Mouse (Mus musculus): ENCODE results near the gene Rab37. TPM values are rescaled to one million over a fixed set of nuclear protein-coding genes. Genes with fewer than 3 reads are reported as not detected.

Gene Rab37
- 2.0 TPM for polyA plus RNA-seq (2014; fragmentation: Illumina TruSeq; extraction: RNeasy Lipid Tissue Mini Kit (QIAGEN cat#74804); ENCODE audit: low read depth, low replicate concordance)

DNA sequence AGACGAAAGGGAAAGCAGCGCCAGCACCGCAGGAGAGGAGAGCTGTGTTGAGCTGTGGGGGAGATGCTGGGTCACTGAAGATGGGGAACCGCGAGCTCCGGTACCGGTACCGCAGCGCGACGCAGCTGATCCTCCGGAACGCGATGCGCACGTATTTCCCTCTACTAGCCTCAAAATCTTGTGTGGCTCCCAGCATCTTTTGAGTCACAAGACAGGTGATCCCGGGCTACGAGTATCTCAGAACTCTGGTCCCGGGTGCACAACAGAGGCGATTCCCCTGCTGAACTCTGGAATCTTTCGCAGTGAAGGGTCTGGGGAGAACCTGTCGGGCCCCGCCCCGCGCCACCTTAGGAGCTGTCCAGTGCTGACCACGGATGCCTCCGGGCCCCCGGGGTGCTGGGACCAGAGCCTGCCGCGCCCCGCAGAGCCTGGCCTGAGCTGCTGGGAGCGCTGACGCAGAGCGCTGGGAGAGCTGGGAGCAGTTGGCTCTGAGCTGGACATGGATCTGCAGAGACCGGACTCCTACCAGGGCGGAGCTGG is at the start of gene Rab37:
Gene Rab37 (plus strand): TSS at position 70 of the 540 bp plus-strand sequence.

DNA sequence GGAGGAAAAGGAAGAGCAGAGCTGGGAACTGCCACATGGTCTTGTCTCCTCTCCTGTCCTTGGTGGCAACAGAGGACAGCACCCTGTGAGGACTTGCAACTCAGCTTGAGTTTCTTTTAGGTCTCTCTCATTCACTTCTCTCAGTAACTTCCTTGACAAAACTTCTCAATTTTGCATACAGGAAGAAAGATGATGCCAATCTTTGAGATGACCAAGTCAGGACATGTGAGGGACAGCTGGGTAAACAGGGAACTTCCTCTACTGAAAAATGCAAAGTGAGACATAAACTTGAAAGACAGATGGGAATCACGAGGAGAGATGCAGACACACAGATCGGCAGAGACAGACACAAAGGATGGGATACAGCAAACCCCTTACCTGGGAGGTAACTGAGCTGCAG is 43.0 kb upstream of the Rab37 start, which contains the start of gene Cd300ld3:
Gene Cd300ld3 (minus strand): TSS at position 151 of the 400 bp plus-strand sequence.

GRCm38 (mm10) chr11:115062077-115062476 is 29.2 kb upstream of the Rab37 start, which contains the start of gene Cd300e:
Cd300e (minus strand) TSS chr11:115062177.

GRCm38 (mm10) chr11:115133800-115134199 is 42.6 kb downstream of the Rab37 start, which contains the start of gene Cd300lf:
Cd300lf (minus strand) TSS chr11:115133992.

DNA sequence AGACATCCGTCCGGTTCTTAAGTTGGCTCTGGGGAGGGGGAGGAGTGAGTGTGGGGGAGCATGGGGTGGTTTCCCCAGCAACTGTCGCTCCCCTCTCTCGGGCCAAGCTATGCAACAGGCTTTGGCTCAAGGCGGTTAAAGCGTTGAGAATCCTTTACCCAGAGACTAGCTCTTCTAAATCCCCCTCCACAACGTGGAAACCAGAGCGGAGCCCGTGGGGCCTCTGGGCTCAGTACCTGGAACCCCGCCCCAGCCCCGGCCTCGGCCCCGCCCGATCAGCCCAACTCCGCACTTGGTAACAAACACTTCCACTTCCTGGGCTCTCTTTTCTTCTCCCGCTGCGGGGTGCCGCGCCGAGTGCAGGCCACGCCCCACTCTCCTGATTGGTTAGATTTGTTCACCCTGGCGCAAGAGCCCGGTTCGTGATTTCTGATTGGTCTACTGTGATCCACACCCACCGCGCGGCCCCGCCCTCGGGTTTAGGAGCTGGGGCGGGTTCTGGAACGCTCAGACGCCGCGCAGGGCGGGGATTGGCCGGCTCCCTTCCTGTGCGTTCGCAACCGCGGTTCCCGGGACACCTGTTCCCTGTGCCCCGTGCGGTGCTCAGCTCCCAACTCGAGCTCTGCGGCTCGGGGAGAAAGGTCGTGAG is 71.7 kb downstream of the Rab37 start, which contains the start of gene Slc9a3r1:
Gene Slc9a3r1 (plus strand): TSS at position 510 of the 649 bp plus-strand sequence.

DNA sequence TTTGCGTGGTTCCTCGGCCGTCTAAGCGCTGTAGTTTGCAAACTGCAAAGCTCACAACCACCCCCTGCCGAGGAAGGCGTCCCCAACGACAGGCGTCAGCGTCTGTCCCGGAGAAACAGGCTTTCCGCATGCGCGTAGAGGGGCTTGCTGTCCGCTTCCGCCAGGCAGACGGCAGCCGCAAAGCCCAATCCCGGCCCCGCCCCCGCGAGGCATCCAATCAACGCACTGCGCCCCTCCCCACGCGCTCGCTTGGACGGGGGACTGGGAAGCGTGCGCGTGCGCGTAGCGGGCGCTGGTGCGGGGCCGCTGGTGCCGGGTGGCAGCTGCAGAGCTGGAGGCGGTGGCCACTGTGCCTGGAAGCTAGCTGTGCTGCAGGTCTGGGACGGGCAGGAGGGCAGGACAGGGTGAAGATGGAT is 96.0 kb downstream of the Rab37 start, which contains the start of gene Tmem104:
Gene Tmem104 (plus strand): TSS at position 264 of the 416 bp plus-strand sequence.

DNA sequence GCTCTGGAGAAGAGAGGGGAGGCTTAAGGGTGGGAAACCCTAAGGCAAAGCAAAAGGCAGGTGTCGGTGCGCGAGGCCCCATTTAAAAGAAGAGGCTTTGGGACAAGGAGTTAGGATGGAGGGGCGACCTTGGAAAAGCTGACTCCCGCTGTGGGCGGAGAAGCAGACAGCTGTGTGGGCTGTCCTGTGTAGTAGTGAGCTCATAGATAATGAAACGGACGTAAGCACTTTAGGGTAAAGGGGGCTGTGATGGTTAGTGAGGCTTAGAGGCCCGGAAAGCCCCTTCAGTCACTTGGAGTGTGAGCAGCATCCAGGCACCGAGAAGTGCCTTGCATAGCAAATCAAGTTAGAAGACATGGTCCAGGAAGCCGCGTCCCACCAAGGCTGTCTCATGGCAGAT is 96.5 kb downstream of the Rab37 start, which contains the start of gene Nat9:
Gene Nat9 (minus strand): TSS at position 167 of the 400 bp plus-strand sequence.

Other genes starting within 250 kb of the Rab37 start
- gene Gprc5c, start 240.3 kb upstream of the Rab37 start, polyA plus RNA-seq (2014; fragmentation: Illumina TruSeq; extraction: RNeasy Lipid Tissue Mini Kit (QIAGEN cat#74804); ENCODE audit: low read depth, low replicate concordance), result 5.5 TPM
- gene Cd300a, start 201.4 kb upstream of the Rab37 start, polyA plus RNA-seq (2014; fragmentation: Illumina TruSeq; extraction: RNeasy Lipid Tissue Mini Kit (QIAGEN cat#74804); ENCODE audit: low read depth, low replicate concordance), result 1.3 TPM
- gene Cd300lb, start 157.0 kb upstream of the Rab37 start, polyA plus RNA-seq (2014; fragmentation: Illumina TruSeq; extraction: RNeasy Lipid Tissue Mini Kit (QIAGEN cat#74804); ENCODE audit: low read depth, low replicate concordance), result 0.50 TPM
- not detected for gene Cd300c, start 122.3 kb upstream of the Rab37 start, polyA plus RNA-seq (2014; fragmentation: Illumina TruSeq; extraction: RNeasy Lipid Tissue Mini Kit (QIAGEN cat#74804); ENCODE audit: low read depth, low replicate concordance)
- gene Cd300ld, start 101.5 kb upstream of the Rab37 start, polyA plus RNA-seq (2014; fragmentation: Illumina TruSeq; extraction: RNeasy Lipid Tissue Mini Kit (QIAGEN cat#74804); ENCODE audit: low read depth, low replicate concordance), result 4.0 TPM
- 2.8 TPM for gene Cd300c2, start 89.6 kb upstream of the Rab37 start, polyA plus RNA-seq (2014; fragmentation: Illumina TruSeq; extraction: RNeasy Lipid Tissue Mini Kit (QIAGEN cat#74804); ENCODE audit: low read depth, low replicate concordance)
- gene Cd300ld2, start 75.2 kb upstream of the Rab37 start, polyA plus RNA-seq (2014; fragmentation: Illumina TruSeq; extraction: RNeasy Lipid Tissue Mini Kit (QIAGEN cat#74804); ENCODE audit: low read depth, low replicate concordance), result not detected
- 1.5 TPM for gene Cd300ld4, start 64.4 kb upstream of the Rab37 start, polyA plus RNA-seq (2014; fragmentation: Illumina TruSeq; extraction: RNeasy Lipid Tissue Mini Kit (QIAGEN cat#74804); ENCODE audit: low read depth, low replicate concordance)
- not detected for gene Cd300ld5, start 53.7 kb upstream of the Rab37 start, polyA plus RNA-seq (2014; fragmentation: Illumina TruSeq; extraction: RNeasy Lipid Tissue Mini Kit (QIAGEN cat#74804); ENCODE audit: low read depth, low replicate concordance)
- 9.4 TPM for gene Cd300ld3, start 43.0 kb upstream of the Rab37 start, polyA plus RNA-seq (2014; fragmentation: Illumina TruSeq; extraction: RNeasy Lipid Tissue Mini Kit (QIAGEN cat#74804); ENCODE audit: low read depth, low replicate concordance)
- gene Cd300e, start 29.3 kb upstream of the Rab37 start, polyA plus RNA-seq (2014; fragmentation: Illumina TruSeq; extraction: RNeasy Lipid Tissue Mini Kit (QIAGEN cat#74804); ENCODE audit: low read depth, low replicate concordance), result not detected
- 0.31 TPM for gene Cd300lf, start 42.6 kb downstream of the Rab37 start, polyA plus RNA-seq (2014; fragmentation: Illumina TruSeq; extraction: RNeasy Lipid Tissue Mini Kit (QIAGEN cat#74804); ENCODE audit: low read depth, low replicate concordance)
- gene Slc9a3r1, start 71.9 kb downstream of the Rab37 start, polyA plus RNA-seq (2014; fragmentation: Illumina TruSeq; extraction: RNeasy Lipid Tissue Mini Kit (QIAGEN cat#74804); ENCODE audit: low read depth, low replicate concordance), result 10.6 TPM
- gene Tmem104, start 96.1 kb downstream of the Rab37 start, polyA plus RNA-seq (2014; fragmentation: Illumina TruSeq; extraction: RNeasy Lipid Tissue Mini Kit (QIAGEN cat#74804); ENCODE audit: low read depth, low replicate concordance), result 6.1 TPM
- 39.7 TPM for gene Nat9, start 96.4 kb downstream of the Rab37 start, polyA plus RNA-seq (2014; fragmentation: Illumina TruSeq; extraction: RNeasy Lipid Tissue Mini Kit (QIAGEN cat#74804); ENCODE audit: low read depth, low replicate concordance)
- 1.4 TPM for gene Grin2c, start 175.8 kb downstream of the Rab37 start, polyA plus RNA-seq (2014; fragmentation: Illumina TruSeq; extraction: RNeasy Lipid Tissue Mini Kit (QIAGEN cat#74804); ENCODE audit: low read depth, low replicate concordance)
- 14.0 TPM for gene Fdxr, start 185.6 kb downstream of the Rab37 start, polyA plus RNA-seq (2014; fragmentation: Illumina TruSeq; extraction: RNeasy Lipid Tissue Mini Kit (QIAGEN cat#74804); ENCODE audit: low read depth, low replicate concordance)
- gene Fads6, start 206.2 kb downstream of the Rab37 start, polyA plus RNA-seq (2014; fragmentation: Illumina TruSeq; extraction: RNeasy Lipid Tissue Mini Kit (QIAGEN cat#74804); ENCODE audit: low read depth, low replicate concordance), result 2.6 TPM
- not detected for gene Otop2, start 215.7 kb downstream of the Rab37 start, polyA plus RNA-seq (2014; fragmentation: Illumina TruSeq; extraction: RNeasy Lipid Tissue Mini Kit (QIAGEN cat#74804); ENCODE audit: low read depth, low replicate concordance)
- gene Ush1g, start 230.6 kb downstream of the Rab37 start, polyA plus RNA-seq (2014; fragmentation: Illumina TruSeq; extraction: RNeasy Lipid Tissue Mini Kit (QIAGEN cat#74804); ENCODE audit: low read depth, low replicate concordance), result not detected
- not detected for gene Otop3, start 243.3 kb downstream of the Rab37 start, polyA plus RNA-seq (2014; fragmentation: Illumina TruSeq; extraction: RNeasy Lipid Tissue Mini Kit (QIAGEN cat#74804); ENCODE audit: low read depth, low replicate concordance)

All from heart, adult 10 weeks (tissue).